In the genomic region with DNA sequence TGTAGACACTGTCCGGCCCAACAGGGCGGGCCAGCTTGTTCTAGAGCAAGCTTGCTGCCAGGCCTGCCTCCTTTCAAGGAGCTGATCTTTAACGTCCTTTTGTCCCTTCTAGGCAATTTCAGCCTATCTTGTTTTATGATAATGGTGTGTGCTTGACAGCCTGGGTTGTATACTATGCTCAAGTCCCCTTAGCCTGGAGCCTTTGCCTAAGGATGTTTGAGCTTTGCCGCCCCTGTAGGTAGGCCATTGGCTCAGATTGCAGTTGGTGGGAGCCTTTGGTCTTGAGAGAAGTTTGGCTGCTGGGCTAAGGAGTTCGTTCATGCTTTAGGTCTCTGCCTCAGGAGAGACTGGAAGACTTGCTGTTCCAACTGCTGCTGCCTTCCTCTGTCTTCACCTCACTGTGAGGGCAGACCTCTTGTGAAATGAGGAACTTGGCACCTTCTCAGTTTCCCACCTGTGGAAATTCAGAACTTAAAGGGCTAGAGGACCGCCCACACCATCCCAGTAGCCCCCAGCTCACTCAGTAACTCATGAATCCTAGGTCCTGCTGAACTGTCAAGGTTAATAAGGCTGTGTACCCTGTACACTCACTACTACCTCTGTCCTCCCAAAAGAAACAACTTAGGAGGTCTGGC, we compare ENCODE assay signal across 8 mouse cellular contexts. TPM values are rescaled to one million over a fixed set of nuclear protein-coding genes. Genes with fewer than 3 reads are reported as not detected.
DNase-seq lines count a peak whose midpoint lies in the region; ATAC-seq and TF ChIP-seq lines count a peak whose summit lies in the region.

No protein-coding gene starts in this region.

- H3K27ac ChIP-seq in heart, embryonic 14.5 days (replicated peaks in 1 of 2; ENCODE audit: control insufficient read depth in 1 of 2, insufficient read depth in 1 of 2, low read depth in 2 of 2, low read length in 2 of 2): peak overlapping the region; percentile 49 to 77
- peak overlapping the region; percentile 20; the same call in 1 of the 2 replicates for H3K27ac ChIP-seq in embryonic facial prominence, embryonic 12.5 days
- H3K27ac ChIP-seq in limb, embryonic 11.5 days (replicated peaks; ENCODE audit: low read depth, low read length): no peak overlapping the region
- no peak overlapping the region for H3K27ac ChIP-seq in midbrain, postnatal 0 days (ENCODE audit: low read depth, low read length)

- 29% methylated on average over 6 of the region's 6 CpGs for WGBS in heart, embryonic 14.5 days
- 37% methylated on average over 6 of the region's 6 CpGs for WGBS in embryonic facial prominence, embryonic 12.5 days
- WGBS in limb, embryonic 11.5 days: 39% methylated on average over 6 of the region's 6 CpGs
- WGBS in midbrain, postnatal 0 days: 36% methylated on average over 6 of the region's 6 CpGs

- peaks cover 37 to 52% of the 10 kb centered on the region in 2 experiments for H3K4me1 ChIP-seq in heart, embryonic 14.5 days (ENCODE audit: control insufficient read depth in 2 of 2, insufficient read depth in 2 of 2, low read length in 2 of 2)
- H3K4me1 ChIP-seq in embryonic facial prominence, embryonic 12.5 days: peaks cover 26% of the 10 kb centered on the region
- H3K4me1 ChIP-seq in limb, embryonic 11.5 days (ENCODE audit: control insufficient read depth, insufficient read depth, low read length): peaks cover 20% of the 10 kb centered on the region
- H3K4me1 ChIP-seq in midbrain, postnatal 0 days (ENCODE audit: insufficient read depth, low read length): peaks cover 20% of the 10 kb centered on the region; the same call in 1 of the 2 replicates

- TF ChIP-seq CTCF in midbrain, postnatal 0 days (IDR thresholded peaks at IDR 0.05): no peak

- DNase-seq in heart, postnatal 4 days: no peak
- no peak for DNase-seq in limb, embryonic 11.5 days (ENCODE audit: low spot score)
- DNase-seq in midbrain, postnatal 0 days (ENCODE audit: low spot score): no peak
- no peak for DNase-seq in right cerebral cortex, adult 18-20 months
- DNase-seq in layer of hippocampus, postnatal 25 days (ENCODE audit: extremely low spot score in 1 of 2, low spot score in 1 of 2): no peak
- DNase-seq in adrenal gland, postnatal 36 days: no peak

- no peaks in the 10 kb centered on the region for H3K9me3 ChIP-seq in heart, embryonic 14.5 days (ENCODE audit: control insufficient read depth, low read length)
- no peaks in the 10 kb centered on the region for H3K9me3 ChIP-seq in embryonic facial prominence, embryonic 12.5 days
- H3K9me3 ChIP-seq in limb, embryonic 11.5 days (ENCODE audit: control insufficient read depth, low read length): no peaks in the 10 kb centered on the region
- no peaks in the 10 kb centered on the region for H3K9me3 ChIP-seq in midbrain, postnatal 0 days (ENCODE audit: low read length)

- H3K27me3 ChIP-seq in heart, embryonic 14.5 days (ENCODE audit: control insufficient read depth, insufficient read depth, low read length): no peaks in the 10 kb centered on the region
- no peaks in the 10 kb centered on the region for H3K27me3 ChIP-seq in embryonic facial prominence, embryonic 12.5 days
- H3K27me3 ChIP-seq in limb, embryonic 11.5 days (ENCODE audit: control insufficient read depth, insufficient read depth, low read length): no peaks in the 10 kb centered on the region
- H3K27me3 ChIP-seq in midbrain, postnatal 0 days (ENCODE audit: insufficient read depth, low read length): no peaks in the 10 kb centered on the region

- H3K4me3 ChIP-seq in heart, embryonic 14.5 days (ENCODE audit: control insufficient read depth in 1 of 2, insufficient read depth in 1 of 2, low read depth in 1 of 2, low read length in 2 of 2): peak overlapping the region; percentile 75 to 82
- peak overlapping the region; percentile 86 for H3K4me3 ChIP-seq in embryonic facial prominence, embryonic 12.5 days
- H3K4me3 ChIP-seq in limb, embryonic 11.5 days (ENCODE audit: low read depth, low read length): peak overlapping the region; percentile 88
- peak overlapping the region; percentile 81 for H3K4me3 ChIP-seq in midbrain, postnatal 0 days (ENCODE audit: low read depth, low read length)

- H3K36me3 ChIP-seq in heart, embryonic 14.5 days (ENCODE audit: control insufficient read depth, insufficient read depth, low read length): peaks cover 47% of the 10 kb centered on the region
- peaks cover 34% of the 10 kb centered on the region for H3K36me3 ChIP-seq in embryonic facial prominence, embryonic 12.5 days
- H3K36me3 ChIP-seq in limb, embryonic 11.5 days (ENCODE audit: control insufficient read depth, insufficient read depth, low read length): peaks cover 10% of the 10 kb centered on the region; the same call in 1 of the 2 replicates
- peaks cover 18% of the 10 kb centered on the region for H3K36me3 ChIP-seq in midbrain, postnatal 0 days (ENCODE audit: insufficient read depth, low read length)

- ATAC-seq in heart, embryonic 14.5 days (ENCODE audit: insufficient number of reproducible peaks, insufficient read depth, low FRiP score, low read depth): no peak
- no peak for ATAC-seq in embryonic facial prominence, embryonic 12.5 days (ENCODE audit: insufficient number of reproducible peaks, insufficient read depth, low FRiP score, low TSS enrichment)
- ATAC-seq in limb, embryonic 11.5 days (ENCODE audit: insufficient number of reproducible peaks, low FRiP score, low TSS enrichment, low read depth): no peak
- no peak for ATAC-seq in midbrain, postnatal 0 days (ENCODE audit: low FRiP score)

- peak overlapping the region; percentile 84 for H3K9ac ChIP-seq in heart, embryonic 14.5 days (ENCODE audit: low read length)
- H3K9ac ChIP-seq in embryonic facial prominence, embryonic 12.5 days: peak overlapping the region; percentile 86
- H3K9ac ChIP-seq in limb, embryonic 11.5 days (ENCODE audit: low read length): peak overlapping the region; percentile 31; the same call in 1 of the 2 replicates
- H3K9ac ChIP-seq in midbrain, postnatal 0 days (replicated peaks; ENCODE audit: low read length, poor library complexity, severe bottlenecking): peak overlapping the region; percentile 82

- H3K4me2 ChIP-seq in heart, embryonic 14.5 days (ENCODE audit: low read length): peak overlapping the region; percentile 80
- peak overlapping the region; percentile 93 for H3K4me2 ChIP-seq in embryonic facial prominence, embryonic 12.5 days (replicated peaks)
- peak overlapping the region; percentile 61 for H3K4me2 ChIP-seq in limb, embryonic 11.5 days (ENCODE audit: low read depth, severe bottlenecking)
- peak overlapping the region; percentile 91 for H3K4me2 ChIP-seq in midbrain, postnatal 0 days (ENCODE audit: low read depth, low read length, poor library complexity, severe bottlenecking)

RNA-seq across cellular contexts. Expression of a gene that starts 2.0 kb away (rescaled TPM):
- polyA plus RNA-seq in heart, embryonic 14.5 days (2014; fragmentation: Nextera tagmentation; extraction: Ambion mirVana): 51.7 and 60.0 TPM in 2 replicates
- total RNA-seq in heart, postnatal 4 days (2021): 100 to 1,000 TPM in 1 of 2 experiments, 10 to 100 TPM in 1; 97.8 to 114 TPM
- 76.6 and 77.6 TPM in 2 replicates for polyA plus RNA-seq in embryonic facial prominence, embryonic 12.5 days (2016; fragmentation: Nextera tagmentation; extraction: Ambion mirVana)
- 56.1 and 59.3 TPM in 2 replicates for polyA plus RNA-seq in limb, embryonic 11.5 days (2014; fragmentation: Nextera tagmentation; extraction: Ambion mirVana)
- 117 and 139 TPM in 2 replicates for total RNA-seq in midbrain, postnatal 0 days (2014; rRNA removed)
- polyA plus RNA-seq in midbrain, postnatal 0 days (2015; fragmentation: Nextera tagmentation; extraction: Ambion mirVana): 73.0 and 74.0 TPM in 2 replicates
- total RNA-seq in layer of hippocampus, postnatal 25 days (2021): 10 to 100 TPM; 84.9 to 88.6 TPM
- total RNA-seq in adrenal gland, postnatal 36 days (2021): 100 to 1,000 TPM; 119 to 188 TPM

RNA-seq across cellular contexts. Expression of a gene that starts 27.7 kb away (rescaled TPM):
- polyA plus RNA-seq in heart, embryonic 14.5 days (2014; fragmentation: Nextera tagmentation; extraction: Ambion mirVana): 0.43 and 0.78 TPM in 2 replicates
- 1 to 10 TPM; 8.2 to 10.0 TPM for total RNA-seq in heart, postnatal 4 days (2021)
- polyA plus RNA-seq in embryonic facial prominence, embryonic 12.5 days (2016; fragmentation: Nextera tagmentation; extraction: Ambion mirVana): 0.65 and 0.95 TPM in 2 replicates
- 0.54 and 0.69 TPM in 2 replicates for polyA plus RNA-seq in limb, embryonic 11.5 days (2014; fragmentation: Nextera tagmentation; extraction: Ambion mirVana)
- total RNA-seq in midbrain, postnatal 0 days (2014; rRNA removed): 4.8 and 5.4 TPM in 2 replicates
- polyA plus RNA-seq in midbrain, postnatal 0 days (2015; fragmentation: Nextera tagmentation; extraction: Ambion mirVana): 0.20 and 0.67 TPM in 2 replicates
- total RNA-seq in layer of hippocampus, postnatal 25 days (2021): 1 to 10 TPM; 3.9 to 4.6 TPM
- total RNA-seq in adrenal gland, postnatal 36 days (2021): 10 to 100 TPM; 22.6 to 23.5 TPM

RNA-seq across cellular contexts. Expression of a gene that starts 37.1 kb away (rescaled TPM):
- polyA plus RNA-seq in heart, embryonic 14.5 days (2014; fragmentation: Nextera tagmentation; extraction: Ambion mirVana): 7.1 and 7.8 TPM in 2 replicates
- total RNA-seq in heart, postnatal 4 days (2021): 10 to 100 TPM; 15.9 to 16.2 TPM
- polyA plus RNA-seq in embryonic facial prominence, embryonic 12.5 days (2016; fragmentation: Nextera tagmentation; extraction: Ambion mirVana): 11.7 and 12.0 TPM in 2 replicates
- polyA plus RNA-seq in limb, embryonic 11.5 days (2014; fragmentation: Nextera tagmentation; extraction: Ambion mirVana): 8.9 and 10.5 TPM in 2 replicates
- total RNA-seq in midbrain, postnatal 0 days (2014; rRNA removed): 34.3 and 38.2 TPM in 2 replicates
- 9.6 and 9.7 TPM in 2 replicates for polyA plus RNA-seq in midbrain, postnatal 0 days (2015; fragmentation: Nextera tagmentation; extraction: Ambion mirVana)
- 10 to 100 TPM; 31.1 to 38.3 TPM for total RNA-seq in layer of hippocampus, postnatal 25 days (2021)
- 10 to 100 TPM; 30.7 to 33.3 TPM for total RNA-seq in adrenal gland, postnatal 36 days (2021)

RNA-seq across cellular contexts. Expression of a gene that starts 42.9 kb away (rescaled TPM):
- 20.7 and 26.0 TPM in 2 replicates for polyA plus RNA-seq in heart, embryonic 14.5 days (2014; fragmentation: Nextera tagmentation; extraction: Ambion mirVana)
- 10 to 100 TPM; 30.1 to 30.2 TPM for total RNA-seq in heart, postnatal 4 days (2021)
- polyA plus RNA-seq in embryonic facial prominence, embryonic 12.5 days (2016; fragmentation: Nextera tagmentation; extraction: Ambion mirVana): 34.5 and 40.1 TPM in 2 replicates
- 18.6 and 19.2 TPM in 2 replicates for polyA plus RNA-seq in limb, embryonic 11.5 days (2014; fragmentation: Nextera tagmentation; extraction: Ambion mirVana)
- total RNA-seq in midbrain, postnatal 0 days (2014; rRNA removed): 248 and 256 TPM in 2 replicates
- 177 and 189 TPM in 2 replicates for polyA plus RNA-seq in midbrain, postnatal 0 days (2015; fragmentation: Nextera tagmentation; extraction: Ambion mirVana)
- total RNA-seq in layer of hippocampus, postnatal 25 days (2021): 100 to 1,000 TPM; 137 to 146 TPM
- total RNA-seq in adrenal gland, postnatal 36 days (2021): 100 to 1,000 TPM in 1 of 2 experiments, 10 to 100 TPM in 1; 83.5 to 129 TPM

RNA-seq across cellular contexts. Expression of a gene that starts 52.4 kb away (rescaled TPM):
- polyA plus RNA-seq in heart, embryonic 14.5 days (2014; fragmentation: Nextera tagmentation; extraction: Ambion mirVana): 0.36 TPM in 1 of 2 replicates, not detected in the other
- total RNA-seq in heart, postnatal 4 days (2021): not detected
- polyA plus RNA-seq in embryonic facial prominence, embryonic 12.5 days (2016; fragmentation: Nextera tagmentation; extraction: Ambion mirVana): 2.3 and 3.1 TPM in 2 replicates
- 2.0 and 2.4 TPM in 2 replicates for polyA plus RNA-seq in limb, embryonic 11.5 days (2014; fragmentation: Nextera tagmentation; extraction: Ambion mirVana)
- total RNA-seq in midbrain, postnatal 0 days (2014; rRNA removed): not detected in 2 replicates
- polyA plus RNA-seq in midbrain, postnatal 0 days (2015; fragmentation: Nextera tagmentation; extraction: Ambion mirVana): 0.31 TPM in 1 of 2 replicates, not detected in the other
- total RNA-seq in layer of hippocampus, postnatal 25 days (2021): not detected
- total RNA-seq in adrenal gland, postnatal 36 days (2021): 10 to 100 TPM; 25.5 to 27.9 TPM

Comparison
In these comparisons a context has a peak if more than half of its experiments do, and no peak if none do; other contexts are left out.
1. H3K27ac ChIP-seq: peak in heart, embryonic 14.5 days (2 of 2) and embryonic facial prominence, embryonic 12.5 days (single experiment); none in limb, embryonic 11.5 days (single experiment) and midbrain, postnatal 0 days (single experiment).
2. H3K9ac ChIP-seq: peak in every context shown above with its lines; median percentile 86 in embryonic facial prominence, embryonic 12.5 days; 84 in heart, embryonic 14.5 days; 82 in midbrain, postnatal 0 days; 31 in limb, embryonic 11.5 days.
3. Peak in every context shown above with its lines, with median percentiles within 50 percentile points of each other: H3K4me2 ChIP-seq and H3K4me3 ChIP-seq.